Mouse (Mus musculus): ENCODE data around the gene Rbm47.

GRCm38 (mm10) chr5:66165748-66166147 is 7.2 kb downstream of the Rbm47 start:
- TF ChIP-seq POLR2A (IDR thresholded peaks at IDR 0.05; ENCODE audit: low read depth, low read length) (no peak), CTCF (IDR thresholded peaks at IDR 0.05; ENCODE audit: extremely low read depth, insufficient read length, insufficient replicate concordance, low read depth, low read length) (no peak)

All from small intestine, adult 2 months (tissue).